Mouse (Mus musculus) bone marrow, adult 2 months (tissue): ENCODE data around the gene Ms4a12.

Experiments
- CTCF ChIP-seq: fragments of 200-500 bp; IDR thresholded peaks from 2 replicates; pipeline ENCODE4 v1.5.1; 2011; ENCODE audit warnings: low read length, control low read depth; ENCODE audit not compliant: control insufficient read depth, insufficient read depth
- POLR2A ChIP-seq: fragments of 200-500 bp; IDR thresholded peaks from 2 replicates; pipeline ENCODE4 v1.6.1; 2011; ENCODE audit warnings: low read depth, mild to moderate bottlenecking, control low read depth, low read length, borderline replicate concordance; ENCODE audit not compliant: control insufficient read depth

DNA sequence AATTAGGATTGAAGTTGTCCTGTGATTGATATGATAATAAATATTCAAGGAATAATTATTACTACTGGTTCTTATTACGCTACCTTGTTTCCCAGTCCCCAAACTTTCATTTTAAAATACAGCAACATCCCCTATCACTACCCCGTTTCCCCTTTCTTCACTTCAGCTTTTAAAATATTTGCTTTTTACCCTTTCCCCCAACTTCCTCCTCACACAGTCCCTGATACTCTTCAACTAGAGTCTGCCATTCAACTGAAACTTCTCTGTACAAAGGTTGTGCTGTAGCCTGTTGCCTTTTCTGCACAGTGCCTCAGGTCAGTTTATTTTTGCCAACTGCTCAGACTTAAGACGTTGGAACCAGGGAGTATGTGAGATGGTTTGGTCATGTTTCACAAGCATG lies 31.3 kb upstream of the Ms4a12 start:
- no peak for TF ChIP-seq CTCF
- TF ChIP-seq POLR2A, result no peak
